Mouse (Mus musculus) intestine, postnatal 0 days (tissue): ENCODE data around the gene Rassf8. TPM values are rescaled to one million over a fixed set of nuclear protein-coding genes. Genes with fewer than 3 reads are reported as not detected.

Source experiments
- ATAC-seq: fragments of 200-750 bp; cut with Nextera tagmentation; 2 replicates; pipeline ENCODE4 v1.8.0; 2017; ENCODE audit warnings: mild to moderate bottlenecking, moderate TSS enrichment, moderate library complexity
- H3K27ac ChIP-seq: fragments of 300-500 bp; sonication (generic); 2 replicates; pipeline ENCODE4 v1.5.1; 2014; ENCODE audit warnings: mild to moderate bottlenecking, low read depth, low read length, moderate library complexity
- H3K27me3 ChIP-seq: fragments of 300-500 bp; sonication (generic); replicated peaks from 2 replicates; pipeline ENCODE4 v1.6.1; 2014; ENCODE audit warnings: low read length, mixed read lengths; ENCODE audit not compliant: control insufficient read depth, insufficient read depth
- H3K36me3 ChIP-seq: fragments of 300-500 bp; sonication (generic); 2 replicates; pipeline ENCODE4 v1.6.1; 2014; ENCODE audit warnings: mild to moderate bottlenecking, moderate library complexity; ENCODE audit not compliant: control insufficient read depth, insufficient read depth
- H3K4me1 ChIP-seq: fragments of 300-500 bp; sonication (generic); replicated peaks from 2 replicates; pipeline ENCODE4 v1.6.1; 2014; ENCODE audit warnings: antibody characterized with exemption, low read length, mixed read lengths; ENCODE audit not compliant: control insufficient read depth, insufficient read depth
- H3K4me2 ChIP-seq: fragments of 300-500 bp; sonication (generic); replicated peaks from 2 replicates; pipeline ENCODE4 v1.6.1; 2014; ENCODE audit warnings: low read depth, mild to moderate bottlenecking, moderate library complexity
- H3K4me3 ChIP-seq: fragments of 300-500 bp; sonication (generic); 2 replicates; pipeline ENCODE4 v1.5.1; 2014; ENCODE audit warnings: low read depth, low read length
- H3K9ac ChIP-seq: fragments of 300-500 bp; sonication (generic); 2 replicates; pipeline ENCODE4 v1.6.1; 2014; ENCODE audit warnings: mild to moderate bottlenecking, low read depth, low read length
- H3K9me3 ChIP-seq: fragments of 300-500 bp; sonication (generic); 2 replicates; pipeline ENCODE4 v1.6.1; 2016; ENCODE audit warnings: mixed run types; ENCODE audit not compliant: control insufficient read depth
- CTCF ChIP-seq: sonication (generic); IDR thresholded peaks from 2 replicates; pipeline ENCODE4 v1.5.1; 2016; ENCODE audit warnings: low read depth, mild to moderate bottlenecking, control low read depth, antibody characterized with exemption, moderate library complexity
- WGBS: fragments of 180-500 bp; shearing (Covaris S2); extraction: QIAGEN DNeasy Blood & Tissue Kit; methylation state at CpG from one replicate; pipeline ENCODE4 v1.1.7; 2014; 5-methylcytosine and 5-hydroxymethylcytosine counted together
- polyA plus RNA-seq: library from polyadenylated mRNA; unstranded; fragments of >200 nt; fragmentation: Nextera tagmentation; extraction: Ambion mirVana; gene quantifications from 2 replicates; pipeline ENCODE4 v1.2.1, GENCODE M21; 2015

Gene Rassf8
- polyA plus RNA-seq, 1 experiment from 2014 or later = 3.3 TPM

DNA sequence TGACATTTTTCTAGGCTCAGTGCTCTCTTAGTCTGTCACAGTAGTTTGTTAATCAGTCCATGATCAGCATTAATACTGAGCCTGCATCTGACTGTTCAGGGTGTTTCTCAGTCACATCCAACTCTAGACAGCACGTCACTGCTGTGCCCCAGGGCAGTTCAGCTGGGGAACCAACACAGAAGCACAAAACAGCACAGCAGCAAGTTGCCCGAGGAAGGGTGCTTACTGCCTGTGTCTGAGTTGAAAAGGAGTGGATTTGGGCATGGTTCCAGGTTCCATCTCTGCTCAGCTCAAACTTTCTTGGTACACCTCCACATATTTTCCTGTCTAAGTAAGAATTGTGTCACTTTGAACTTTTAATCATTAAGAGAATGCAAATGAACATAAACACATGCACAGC, 60.2 kb downstream of the Rassf8 start:
- Histone ChIP-seq H3K27ac (no peak overlapping the region), H3K9me3 (no peaks in the 10 kb centered on the region), H3K4me3 (no peak overlapping the region), H3K9ac (no peak overlapping the region), H3K36me3 (no peaks in the 10 kb centered on the region), H3K4me1 (no peaks in the 10 kb centered on the region), H3K27me3 (no peaks in the 10 kb centered on the region), H3K4me2 (no peak overlapping the region)
- WGBS = 64% methylated on average over 2 of the region's 2 CpGs
- no peak for TF ChIP-seq CTCF
- no peak for ATAC-seq

GRCm38 (mm10) chr6:145807929-145808328, 61.4 kb downstream of the Rassf8 start:
- no peaks in the 10 kb centered on the region for H3K27me3 ChIP-seq
- no peaks in the 10 kb centered on the region for H3K4me1 ChIP-seq
- no peak overlapping the region for H3K4me2 ChIP-seq
- H3K4me3 ChIP-seq = no peak overlapping the region
- H3K27ac ChIP-seq = no peak overlapping the region
- H3K9me3 ChIP-seq = no peaks in the 10 kb centered on the region
- no peak for TF ChIP-seq CTCF
- H3K9ac ChIP-seq = no peak overlapping the region
- WGBS = 80% methylated on average over 8 of the region's 9 CpGs
- no peak for ATAC-seq
- H3K36me3 ChIP-seq = no peaks in the 10 kb centered on the region

GRCm38 (mm10) chr6:145809566-145809965, 63.0 kb downstream of the Rassf8 start:
- Histone ChIP-seq H3K27me3 (no peaks in the 10 kb centered on the region), H3K4me1 (no peaks in the 10 kb centered on the region), H3K9ac (no peak overlapping the region), H3K4me2 (no peak overlapping the region), H3K9me3 (no peaks in the 10 kb centered on the region), H3K27ac (no peak overlapping the region), H3K4me3 (no peak overlapping the region), H3K36me3 (no peaks in the 10 kb centered on the region)
- TF ChIP-seq CTCF = no peak
- 75% methylated on average over 7 of the region's 7 CpGs for WGBS
- ATAC-seq = no peak

DNA sequence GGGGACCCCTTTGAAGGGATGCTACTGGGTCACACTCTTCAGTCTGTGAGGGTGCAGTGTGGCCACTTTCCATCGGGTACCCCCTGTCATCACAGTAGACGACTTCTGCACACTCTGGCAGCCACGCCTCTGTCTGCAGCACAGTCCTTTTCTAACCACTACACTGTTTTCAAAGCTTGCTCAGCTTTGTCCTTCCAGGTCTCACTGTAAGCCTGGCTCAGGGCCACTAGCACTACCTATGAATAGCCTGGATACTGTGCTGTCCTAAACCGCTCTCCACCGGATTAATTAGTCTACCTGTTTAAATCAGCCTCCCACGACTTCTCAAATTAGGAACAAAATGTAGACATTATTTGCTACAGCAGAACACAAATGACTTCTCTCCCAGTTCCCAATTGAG, 63.5 kb downstream of the Rassf8 start:
- H3K9ac ChIP-seq = no peak overlapping the region
- no peaks in the 10 kb centered on the region for H3K36me3 ChIP-seq
- H3K4me3 ChIP-seq = no peak overlapping the region
- H3K4me1 ChIP-seq = no peaks in the 10 kb centered on the region
- H3K27me3 ChIP-seq = no peaks in the 10 kb centered on the region
- ATAC-seq = no peak
- no peaks in the 10 kb centered on the region for H3K9me3 ChIP-seq
- H3K4me2 ChIP-seq = no peak overlapping the region
- WGBS = 87% methylated on average over 6 of the region's 6 CpGs
- no peak for TF ChIP-seq CTCF
- no peak overlapping the region for H3K27ac ChIP-seq

GRCm38 (mm10) chr6:145811174-145811573, 64.6 kb downstream of the Rassf8 start:
- no peak overlapping the region for H3K9ac ChIP-seq
- H3K4me3 ChIP-seq = no peak overlapping the region
- H3K4me2 ChIP-seq = no peak overlapping the region
- WGBS = 42% methylated on average over 1 of the region's 1 CpGs
- H3K27me3 ChIP-seq = no peaks in the 10 kb centered on the region
- H3K4me1 ChIP-seq = no peaks in the 10 kb centered on the region
- TF ChIP-seq CTCF = no peak
- H3K36me3 ChIP-seq = no peaks in the 10 kb centered on the region
- H3K9me3 ChIP-seq = no peaks in the 10 kb centered on the region
- H3K27ac ChIP-seq = no peak overlapping the region
- ATAC-seq = peak; percentile 82

GRCm38 (mm10) chr6:145815200-145815599, 68.7 kb downstream of the Rassf8 start:
- no peak for ATAC-seq

GRCm38 (mm10) chr6:145819151-145819550, 72.6 kb downstream of the Rassf8 start:
- H3K9ac ChIP-seq = no peak overlapping the region
- H3K27ac ChIP-seq = no peak overlapping the region
- no peaks in the 10 kb centered on the region for H3K4me1 ChIP-seq
- H3K27me3 ChIP-seq = no peaks in the 10 kb centered on the region
- ATAC-seq = no peak
- 91% methylated on average over 9 of the region's 9 CpGs for WGBS
- no peak overlapping the region for H3K4me3 ChIP-seq
- H3K36me3 ChIP-seq = no peaks in the 10 kb centered on the region
- H3K9me3 ChIP-seq = no peaks in the 10 kb centered on the region
- no peak overlapping the region for H3K4me2 ChIP-seq
- TF ChIP-seq CTCF = no peak

More at GRCm38 (mm10) chr6:145815200-145815599, 68.7 kb downstream of the Rassf8 start:
- no peaks in the 10 kb centered on the region for H3K36me3 ChIP-seq
- H3K9ac ChIP-seq = no peak overlapping the region
- no peaks in the 10 kb centered on the region for H3K27me3 ChIP-seq
- no peak overlapping the region for H3K4me2 ChIP-seq
- H3K9me3 ChIP-seq = no peaks in the 10 kb centered on the region
- no peak overlapping the region for H3K4me3 ChIP-seq
- 48% methylated on average over 15 of the region's 15 CpGs for WGBS
- H3K27ac ChIP-seq = no peak overlapping the region
- TF ChIP-seq CTCF = peak; percentile 52
- no peaks in the 10 kb centered on the region for H3K4me1 ChIP-seq
